Mouse (Mus musculus) spleen, postnatal 14 days (tissue): ENCODE measurements around the gene Pou2af1.

Experiments
- DNase-seq, 2 experiments: peaks; one replicate each; pipeline ENCODE4 v3.0.0; 2021 to 2022; ENCODE audit warnings: low spot score in 2 of 2

The Pou2af1 gene

GRCm38 (mm10) chr9:51213023-51213728, at the start of gene Pou2af1:
Pou2af1 (plus strand) TSS chr9:51213708.
- peak; percentile 41 to 57 for DNase-seq

- DNase-seq, result no peak
These were observed 49.5 kb upstream of the Pou2af1 start for GRCm38 (mm10) chr9:51163989-51164388.

- DNase-seq, result no peak
These were observed 48.0 kb upstream of the Pou2af1 start, which contains the start of gene Gm32742 for GRCm38 (mm10) chr9:51165312-51166180. Gm32742 (minus strand) TSS chr9:51165517.

GRCm38 (mm10) chr9:51167954-51168353, 45.6 kb upstream of the Pou2af1 start:
- DNase-seq, result no peak

GRCm38 (mm10) chr9:51168698-51169097, 44.8 kb upstream of the Pou2af1 start:
- DNase-seq, result no peak

GRCm38 (mm10) chr9:51169133-51169532, 44.4 kb upstream of the Pou2af1 start:
- no peak for DNase-seq

GRCm38 (mm10) chr9:51170298-51170697, 43.2 kb upstream of the Pou2af1 start:
- no peak for DNase-seq

GRCm38 (mm10) chr9:51174890-51175464, 38.5 kb upstream of the Pou2af1 start:
- no peak for DNase-seq

- DNase-seq, result no peak
These were observed 37.8 kb upstream of the Pou2af1 start for GRCm38 (mm10) chr9:51175722-51176121.

GRCm38 (mm10) chr9:51178297-51178696, 35.2 kb upstream of the Pou2af1 start:
- peak in 1 of 2 experiments; percentile 35 for DNase-seq

GRCm38 (mm10) chr9:51180621-51181020, 32.9 kb upstream of the Pou2af1 start:
- DNase-seq, result no peak

- DNase-seq, result peak in 1 of 2 experiments; percentile 26
These were observed 30.5 kb upstream of the Pou2af1 start for GRCm38 (mm10) chr9:51182716-51183710.

- DNase-seq, result no peak
These were observed 28.1 kb upstream of the Pou2af1 start for GRCm38 (mm10) chr9:51185386-51185785.

- no peak for DNase-seq
These were observed 27.6 kb upstream of the Pou2af1 start for GRCm38 (mm10) chr9:51185871-51186270.

- DNase-seq, result no peak
These were observed 22.9 kb upstream of the Pou2af1 start for GRCm38 (mm10) chr9:51190655-51191054.

GRCm38 (mm10) chr9:51194790-51195189, 18.7 kb upstream of the Pou2af1 start:
- no peak for DNase-seq

GRCm38 (mm10) chr9:51208974-51209332, 4.6 kb upstream of the Pou2af1 start:
- DNase-seq, result no peak

GRCm38 (mm10) chr9:51211191-51211590, 2.3 kb upstream of the Pou2af1 start:
- no peak for DNase-seq

GRCm38 (mm10) chr9:51213729-51214237, 275 bp downstream of the Pou2af1 start:
- DNase-seq, result no peak

- DNase-seq, result no peak
These were observed 1.8 kb downstream of the Pou2af1 start for GRCm38 (mm10) chr9:51215311-51215710.

- DNase-seq, result no peak
These were observed 2.4 kb downstream of the Pou2af1 start for GRCm38 (mm10) chr9:51215949-51216348.
